Mouse (Mus musculus) liver, embryonic 15.5 days (tissue): ENCODE measurements around the gene Nxpe5. TPM values are rescaled to one million over a fixed set of nuclear protein-coding genes. Genes with fewer than 3 reads are reported as not detected.

ENCODE experiments used
- ATAC-seq: fragments of 200-750 bp; cut with Nextera tagmentation; 2 replicates; pipeline ENCODE4 v1.8.0; 2017; ENCODE audit warnings: moderate number of reproducible peaks, mild to moderate bottlenecking, moderate library complexity; ENCODE audit not compliant: insufficient read depth
- H3K27ac ChIP-seq: fragments of 300-500 bp; sonication (generic); replicated peaks from 2 replicates; pipeline ENCODE4 v1.5.1; 2015; ENCODE audit warnings: mild to moderate bottlenecking, inconsistent platforms
- H3K27me3 ChIP-seq: fragments of 300-500 bp; sonication (generic); 2 replicates; pipeline ENCODE4 v1.6.1; 2015; ENCODE audit warnings: mild to moderate bottlenecking, inconsistent platforms
- H3K36me3 ChIP-seq: fragments of 300-500 bp; sonication (generic); replicated peaks from 2 replicates; pipeline ENCODE4 v1.6.1; 2015; ENCODE audit warnings: moderate library complexity, mild to moderate bottlenecking, inconsistent platforms
- H3K4me1 ChIP-seq: fragments of 300-500 bp; sonication (generic); replicated peaks from 2 replicates; pipeline ENCODE4 v1.6.1; 2015; ENCODE audit warnings: inconsistent platforms
- H3K4me2 ChIP-seq: fragments of 300-500 bp; sonication (generic); 2 replicates; pipeline ENCODE4 v1.6.1; 2015; ENCODE audit warnings: moderate library complexity, mild to moderate bottlenecking, inconsistent platforms
- H3K4me3 ChIP-seq: fragments of 300-500 bp; sonication (generic); replicated peaks from 2 replicates; pipeline ENCODE4 v1.5.1; 2015; ENCODE audit warnings: mild to moderate bottlenecking, inconsistent platforms
- H3K9ac ChIP-seq: fragments of 300-500 bp; sonication (generic); 2 replicates; pipeline ENCODE4 v1.6.1; 2015; ENCODE audit warnings: moderate library complexity, mild to moderate bottlenecking, inconsistent platforms
- H3K9me3 ChIP-seq: fragments of 300-500 bp; sonication (generic); replicated peaks from 2 replicates; pipeline ENCODE4 v1.6.1; 2016; ENCODE audit warnings: inconsistent platforms
- WGBS: fragments of 180-500 bp; shearing (Covaris S2); methylation state at CpG from one replicate; pipeline ENCODE4 v1.1.7; 2015; ENCODE audit warnings: mixed read lengths; ENCODE audit not compliant: insufficient replicate concordance; 5-methylcytosine and 5-hydroxymethylcytosine counted together
- polyA plus RNA-seq: library from polyadenylated mRNA; unstranded; fragments of >200 nt; fragmentation: Nextera tagmentation; extraction: Ambion mirVana; gene quantifications from 2 replicates; pipeline ENCODE4 v1.2.1, GENCODE M21; 2015

The Nxpe5 gene
- polyA plus RNA-seq, 1 experiment from 2014 or later, result 0.08 TPM

DNA sequence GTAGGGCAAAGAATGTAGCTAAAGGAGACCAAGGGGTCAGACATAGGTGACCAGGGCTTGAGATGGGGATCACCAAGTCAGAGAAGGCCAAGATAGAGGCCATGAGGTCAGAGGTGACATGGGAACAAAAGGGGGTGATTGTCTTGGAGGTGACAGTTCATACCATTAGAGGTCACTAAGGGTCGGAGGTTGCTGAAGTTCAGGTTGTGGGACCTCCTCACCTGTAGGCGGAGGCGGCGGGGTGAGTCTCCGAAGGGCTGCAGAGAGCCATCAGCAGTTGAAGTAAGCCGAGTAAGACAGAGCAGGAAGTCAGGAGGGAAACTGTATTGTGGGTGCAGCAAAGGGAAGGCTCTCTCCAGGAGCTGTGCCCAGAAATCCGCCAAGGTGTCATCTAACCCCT is 52.3 kb downstream of the Nxpe5 start:
- Histone ChIP-seq H3K9me3 (no peaks in the 10 kb centered on the region), H3K36me3 (no peaks in the 10 kb centered on the region), H3K27ac (no peak overlapping the region), H3K4me2 (no peak overlapping the region), H3K27me3 (peaks cover 31% of the 10 kb centered on the region), H3K9ac (no peak overlapping the region), H3K4me1 (peaks cover 17% of the 10 kb centered on the region), H3K4me3 (no peak overlapping the region)
- WGBS, result 81% methylated on average over 7 of the region's 7 CpGs
- no peak for ATAC-seq

DNA sequence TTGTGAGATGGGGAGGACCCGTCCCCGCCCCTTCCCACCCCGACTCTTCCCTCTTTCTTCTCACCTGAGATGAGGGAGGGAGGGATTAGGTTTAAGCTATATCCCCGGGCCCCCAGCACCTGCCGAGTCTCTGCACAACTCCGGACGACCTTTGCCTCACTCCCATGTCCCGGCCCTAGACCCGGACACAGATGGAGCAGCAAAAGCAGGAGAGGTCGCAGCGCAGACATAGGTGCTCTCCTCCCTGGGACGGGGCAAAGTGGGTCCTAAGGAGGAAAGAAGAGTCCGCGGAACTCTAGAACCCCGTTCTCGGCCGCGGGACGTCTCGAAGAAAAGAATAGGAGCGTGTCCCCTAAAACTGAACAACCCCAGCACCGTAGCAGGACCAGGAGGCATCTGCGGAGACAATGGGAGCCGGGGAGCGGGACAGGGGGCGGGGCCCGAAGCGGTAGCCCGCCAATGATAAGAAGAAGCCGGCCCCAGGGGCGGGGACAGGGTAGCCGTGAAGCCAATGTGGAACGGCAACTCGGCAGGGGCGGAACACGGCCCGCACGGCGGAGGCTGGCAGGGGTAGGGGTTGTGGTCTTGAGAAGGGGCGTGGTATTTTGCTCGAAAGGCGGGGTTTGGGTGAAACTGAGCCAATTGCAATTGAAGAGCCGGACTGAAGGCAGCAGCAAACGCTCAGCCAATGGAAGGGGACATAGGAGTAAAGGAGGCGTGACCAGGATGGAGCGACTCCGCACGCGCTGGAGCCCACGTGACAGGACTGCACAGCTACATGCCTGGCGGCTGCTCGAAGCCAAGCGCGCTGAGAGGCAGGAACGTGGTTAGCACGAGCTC is 54.1 kb downstream of the Nxpe5 start, which contains the start of the genes Gm43720, Gpc2 and Stag3:
Gm43720 (minus strand) TSS at position 374 of the 840 bp plus-strand sequence.
Gpc2 (minus strand) TSS at position 421 of the 840 bp plus-strand sequence.
Stag3 (plus strand) TSS at position 656 of the 840 bp plus-strand sequence.
- peaks cover 17% of the 10 kb centered on the region for H3K4me1 ChIP-seq
- H3K36me3 ChIP-seq, result no peaks in the 10 kb centered on the region
- H3K4me3 ChIP-seq, result peak within 1 kb of the TSS; percentile 57
- no peak within 1 kb of the TSS for H3K27ac ChIP-seq
- peaks cover 22% of the 10 kb centered on the region for H3K27me3 ChIP-seq
- WGBS, result 2% methylated on average over 56 of the region's 56 CpGs
- H3K9me3 ChIP-seq, result no peaks in the 10 kb centered on the region
- peak within 1 kb of the TSS; percentile 79 for H3K4me2 ChIP-seq
- ATAC-seq, result peak; percentile 97
- peak within 1 kb of the TSS; percentile 11; the same call in 1 of the 2 replicates for H3K9ac ChIP-seq

DNA sequence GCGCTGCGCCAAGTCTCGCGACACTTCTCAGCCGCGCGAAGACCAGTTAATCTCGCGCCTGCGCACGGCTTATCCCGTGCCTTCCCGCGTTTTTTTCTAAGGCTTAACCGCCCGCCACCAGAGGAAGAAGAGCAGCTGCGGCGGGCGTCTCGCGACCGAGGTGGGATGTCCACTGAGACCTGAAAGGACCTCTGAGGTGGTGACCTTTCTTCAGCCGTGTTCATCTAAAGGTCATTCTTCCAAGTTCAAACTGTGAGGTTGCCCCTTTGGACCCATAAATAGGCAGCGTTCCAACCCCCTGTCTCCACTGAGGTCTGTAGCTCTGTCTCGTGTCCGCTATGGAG is 54.7 kb downstream of the Nxpe5 start:
- Histone ChIP-seq H3K27ac (no peak overlapping the region), H3K36me3 (no peaks in the 10 kb centered on the region), H3K9me3 (no peaks in the 10 kb centered on the region), H3K4me3 (peak overlapping the region; percentile 57), H3K4me2 (peak overlapping the region; percentile 79), H3K9ac (no peak overlapping the region), H3K4me1 (peaks cover 15% of the 10 kb centered on the region), H3K27me3 (peaks cover 21% of the 10 kb centered on the region)
- no peak for ATAC-seq
- WGBS, result 21% methylated on average over 26 of the region's 26 CpGs

- WGBS, result 71% methylated on average over 15 of the region's 15 CpGs
- ATAC-seq, result no peak
- no peaks in the 10 kb centered on the region for H3K9me3 ChIP-seq
- H3K27ac ChIP-seq, result no peak overlapping the region
- H3K27me3 ChIP-seq, result peaks cover 17% of the 10 kb centered on the region
- no peak overlapping the region for H3K9ac ChIP-seq
- H3K4me3 ChIP-seq, result no peak overlapping the region
- peaks cover 15% of the 10 kb centered on the region for H3K4me1 ChIP-seq
- H3K4me2 ChIP-seq, result peak overlapping the region; percentile 79
- no peaks in the 10 kb centered on the region for H3K36me3 ChIP-seq
Measured at GRCm38 (mm10) chr5:138280829-138281228, 55.1 kb downstream of the Nxpe5 start.

GRCm38 (mm10) chr5:138281798-138282197 is 56.1 kb downstream of the Nxpe5 start:
- no peak overlapping the region for H3K4me2 ChIP-seq
- no peak overlapping the region for H3K27ac ChIP-seq
- H3K4me3 ChIP-seq, result no peak overlapping the region
- H3K9ac ChIP-seq, result no peak overlapping the region
- peaks cover 15% of the 10 kb centered on the region for H3K4me1 ChIP-seq
- 62% methylated on average over 2 of the region's 2 CpGs for WGBS
- ATAC-seq, result no peak
- no peaks in the 10 kb centered on the region for H3K36me3 ChIP-seq
- H3K9me3 ChIP-seq, result no peaks in the 10 kb centered on the region
- peaks cover 16% of the 10 kb centered on the region for H3K27me3 ChIP-seq

DNA sequence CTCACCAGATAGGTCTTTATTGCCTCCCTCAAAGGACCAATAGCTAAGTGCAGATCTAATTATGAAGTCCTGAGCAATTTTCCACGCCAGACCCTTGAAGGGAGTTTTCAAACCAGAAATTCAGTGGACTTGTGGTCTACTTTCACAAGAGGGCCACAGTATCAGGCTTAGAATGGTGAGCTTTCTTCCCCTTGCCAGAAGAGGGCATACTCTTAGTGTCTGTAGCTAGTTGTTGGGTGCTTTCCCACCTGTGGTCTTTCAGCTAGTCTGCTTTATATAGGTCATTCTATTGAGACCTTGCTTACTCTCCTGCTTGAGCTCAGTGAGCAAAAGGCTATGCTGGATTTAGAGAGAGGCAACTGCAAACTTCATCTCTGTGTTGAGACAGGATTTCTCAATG is 57.8 kb downstream of the Nxpe5 start:
- Histone ChIP-seq H3K4me2 (no peak overlapping the region), H3K9me3 (no peaks in the 10 kb centered on the region), H3K9ac (no peak overlapping the region), H3K36me3 (no peaks in the 10 kb centered on the region), H3K4me1 (peaks cover 15% of the 10 kb centered on the region), H3K27me3 (peaks cover 12% of the 10 kb centered on the region), H3K4me3 (no peak overlapping the region), H3K27ac (no peak overlapping the region)
- WGBS, result 39% methylated on average over 1 of the region's 1 CpGs
- no peak for ATAC-seq

DNA sequence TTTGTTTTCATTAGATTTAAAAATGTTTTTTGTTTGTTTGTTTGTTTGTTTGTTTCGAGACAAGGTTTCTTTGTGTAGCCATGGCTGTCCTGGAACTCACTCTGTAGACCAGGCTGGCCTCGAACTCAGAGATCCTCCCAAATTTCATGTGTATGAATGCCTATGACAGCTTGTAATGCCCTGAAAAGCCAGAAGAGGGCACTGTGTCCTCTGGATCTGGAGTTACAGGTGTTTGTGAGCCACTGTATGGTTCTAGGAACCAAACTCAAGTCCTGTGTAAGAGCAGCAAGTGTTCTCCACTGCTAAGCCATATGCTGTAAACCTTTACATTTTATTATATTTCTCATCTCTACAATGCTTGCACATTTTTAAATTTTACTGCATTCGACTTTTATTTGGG is 62.2 kb downstream of the Nxpe5 start:
- Histone ChIP-seq H3K9ac (no peak overlapping the region), H3K9me3 (no peaks in the 10 kb centered on the region), H3K4me1 (no peaks in the 10 kb centered on the region), H3K27ac (no peak overlapping the region), H3K36me3 (no peaks in the 10 kb centered on the region), H3K4me2 (no peak overlapping the region), H3K4me3 (no peak overlapping the region), H3K27me3 (no peaks in the 10 kb centered on the region)
- 47% methylated on average over 3 of the region's 3 CpGs for WGBS
- ATAC-seq, result no peak

- no peak overlapping the region for H3K27ac ChIP-seq
- no peak overlapping the region for H3K4me2 ChIP-seq
- H3K36me3 ChIP-seq, result no peaks in the 10 kb centered on the region
- ATAC-seq, result no peak
- WGBS, result 35% methylated on average over 1 of the region's 1 CpGs
- H3K27me3 ChIP-seq, result no peaks in the 10 kb centered on the region
- no peaks in the 10 kb centered on the region for H3K9me3 ChIP-seq
- no peaks in the 10 kb centered on the region for H3K4me1 ChIP-seq
- no peak overlapping the region for H3K9ac ChIP-seq
- H3K4me3 ChIP-seq, result no peak overlapping the region
Measured at GRCm38 (mm10) chr5:138291638-138292037, 65.9 kb downstream of the Nxpe5 start.

DNA sequence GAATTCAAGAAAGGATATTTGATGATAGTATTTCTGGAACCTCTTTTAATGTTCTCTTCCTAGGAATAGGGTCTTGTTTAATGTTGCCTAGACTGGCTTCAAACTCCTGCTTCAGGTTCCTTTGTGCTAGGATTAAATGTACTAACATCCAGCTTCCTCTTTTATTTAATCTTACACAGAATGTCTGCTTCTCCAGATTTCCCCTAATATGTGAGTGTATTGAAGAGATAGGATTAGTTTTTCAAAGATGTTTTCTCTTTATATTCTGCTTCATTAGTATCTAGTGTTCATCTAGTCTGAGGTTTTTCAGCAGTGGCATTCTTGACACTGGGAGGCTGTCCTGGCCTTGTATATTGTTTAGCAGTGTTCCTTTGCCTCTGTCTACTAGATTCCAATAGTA is 68.5 kb downstream of the Nxpe5 start:
- Histone ChIP-seq H3K36me3 (no peaks in the 10 kb centered on the region), H3K9ac (no peak overlapping the region), H3K4me2 (no peak overlapping the region), H3K9me3 (no peaks in the 10 kb centered on the region), H3K27me3 (no peaks in the 10 kb centered on the region), H3K27ac (no peak overlapping the region), H3K4me3 (no peak overlapping the region), H3K4me1 (no peaks in the 10 kb centered on the region)
- no peak for ATAC-seq

GRCm38 (mm10) chr5:138299613-138300012 is 73.9 kb downstream of the Nxpe5 start:
- Histone ChIP-seq H3K27ac (no peak overlapping the region), H3K9me3 (no peaks in the 10 kb centered on the region), H3K4me2 (no peak overlapping the region), H3K4me3 (no peak overlapping the region), H3K9ac (no peak overlapping the region), H3K36me3 (no peaks in the 10 kb centered on the region), H3K4me1 (no peaks in the 10 kb centered on the region), H3K27me3 (no peaks in the 10 kb centered on the region)
- WGBS, result 50% methylated on average over 2 of the region's 2 CpGs
- no peak for ATAC-seq
